Mouse (Mus musculus) cerebellum, adult 2 months (tissue): Measurements from ENCODE around the gene Inpp4b. TPM values are rescaled to one million over a fixed set of nuclear protein-coding genes. Genes with fewer than 3 reads are reported as not detected.

Source experiments
- DNase-seq, 2 experiments: peaks; one replicate each; pipeline ENCODE4 v3.0.0; 2021
- H3K27ac ChIP-seq: fragments of 200-500 bp; 2 replicates; pipeline ENCODE4 v1.5.1; 2012; ENCODE audit warnings: low read length, control low read depth, inconsistent platforms; ENCODE audit not compliant: insufficient read depth
- H3K27me3 ChIP-seq: fragments of 200-500 bp; 2 replicates; pipeline ENCODE4 v1.6.1; 2012; ENCODE audit warnings: inconsistent platforms, mild to moderate bottlenecking, low read length, moderate library complexity; ENCODE audit not compliant: control insufficient read depth, insufficient read depth
- H3K4me1 ChIP-seq: fragments of 200-500 bp; 2 replicates; pipeline ENCODE4 v1.6.1; 2011; ENCODE audit warnings: low read length; ENCODE audit not compliant: control insufficient read depth, insufficient read depth
- H3K4me3 ChIP-seq: fragments of 200-500 bp; replicated peaks from 2 replicates; pipeline ENCODE3; 2011; ENCODE audit warnings: mild to moderate bottlenecking, low read depth, low read length, control low read depth; ENCODE audit not compliant: insufficient read depth
- CTCF ChIP-seq: fragments of 200-500 bp; IDR thresholded peaks from 2 replicates; pipeline ENCODE4 v1.5.1; 2011; ENCODE audit warnings: low read depth, mild to moderate bottlenecking, control low read depth, low read length, moderate library complexity, borderline replicate concordance; ENCODE audit not compliant: insufficient read depth
- POLR2A ChIP-seq: fragments of 200-500 bp; IDR thresholded peaks from 2 replicates; pipeline ENCODE4 v1.6.1; 2011; ENCODE audit warnings: low read length, control low read depth, borderline replicate concordance; ENCODE audit not compliant: insufficient read depth
- WGBS: fragments of 180-500 bp; shearing (Covaris S2); methylation state at CpG from one replicate; pipeline ENCODE4 v1.1.7; 2018; 5-methylcytosine and 5-hydroxymethylcytosine counted together
- polyA plus RNA-seq: library from polyadenylated mRNA; depleted of rRNA; stranded (reverse); fragments of >200 nt; gene quantifications from 2 replicates; pipeline ENCODE4 v1.2.3, GENCODE M21; 2012

Gene Inpp4b
- polyA plus RNA-seq, 1 experiment = 11.8 TPM

DNA sequence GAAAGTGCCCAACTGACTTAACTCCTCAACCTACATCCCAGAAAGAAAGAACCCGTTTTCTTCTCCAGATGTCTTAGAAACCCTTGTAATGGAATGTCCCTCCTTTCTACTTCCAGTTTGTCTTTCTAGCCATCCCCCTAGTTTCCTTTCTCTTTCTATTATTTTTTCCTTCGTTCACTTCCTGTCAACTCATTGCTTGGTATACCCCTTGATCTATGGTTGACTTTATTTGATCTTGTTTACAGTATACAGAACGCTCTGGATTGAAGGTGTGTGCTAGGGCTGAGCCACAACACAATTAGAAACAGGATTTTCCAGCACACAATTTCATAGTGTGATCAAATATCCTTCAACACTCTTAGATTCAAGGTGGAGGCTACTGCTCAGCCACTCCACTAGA, 400.7 kb downstream of the Inpp4b start:
- Histone ChIP-seq H3K4me1 (no peaks in the 10 kb centered on the region), H3K27ac (no peak overlapping the region), H3K27me3 (no peaks in the 10 kb centered on the region), H3K4me3 (no peak overlapping the region)
- TF ChIP-seq POLR2A = no peak
- TF ChIP-seq CTCF = no peak
- no peak for DNase-seq
- 86% methylated on average over 3 of the region's 3 CpGs for WGBS

DNA sequence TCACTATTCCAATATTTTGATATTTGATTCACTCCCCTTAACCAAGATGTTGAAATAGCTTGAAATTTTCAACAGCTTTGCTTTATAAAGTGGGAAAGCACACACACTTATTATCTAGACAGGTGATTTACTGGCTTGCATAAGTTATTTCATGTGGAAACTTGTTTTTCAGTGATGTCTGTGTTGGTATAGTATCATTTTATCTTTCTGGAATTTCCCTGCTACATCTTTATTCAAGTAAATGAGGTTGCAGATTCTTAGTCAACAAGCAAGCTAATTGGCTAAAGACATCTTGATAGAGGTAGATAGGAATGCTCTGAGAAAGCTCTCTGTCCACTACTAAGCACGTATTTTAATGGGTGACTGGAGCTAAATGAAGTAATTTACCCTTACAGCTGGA, 403.1 kb downstream of the Inpp4b start:
- no peak for DNase-seq
- no peaks in the 10 kb centered on the region for H3K4me1 ChIP-seq
- no peak for TF ChIP-seq CTCF
- TF ChIP-seq POLR2A = no peak
- no peak overlapping the region for H3K27ac ChIP-seq
- WGBS = 73% methylated on average over 1 of the region's 1 CpGs
- H3K27me3 ChIP-seq = no peaks in the 10 kb centered on the region
- H3K4me3 ChIP-seq = no peak overlapping the region

DNA sequence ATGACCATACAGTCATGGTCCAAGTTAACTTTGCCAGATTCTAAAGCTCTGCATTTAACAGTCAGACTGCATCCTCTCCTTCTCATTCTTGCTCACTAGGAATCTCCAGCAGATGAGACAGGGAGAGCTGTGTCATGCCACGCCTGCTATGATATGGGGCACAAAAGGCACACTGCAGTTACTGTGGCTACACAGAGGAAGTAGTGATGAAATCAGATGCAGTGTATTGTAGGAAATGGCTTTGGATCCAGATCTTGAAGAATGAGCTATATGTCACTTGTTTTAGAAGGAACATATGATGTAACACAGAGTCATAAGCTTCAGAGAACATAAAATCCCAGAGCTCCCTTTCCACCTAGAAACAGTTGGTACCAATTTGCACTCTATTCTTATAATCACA, 408.8 kb downstream of the Inpp4b start:
- 93% methylated on average over 1 of the region's 1 CpGs for WGBS
- Histone ChIP-seq H3K4me3 (no peak overlapping the region), H3K4me1 (no peaks in the 10 kb centered on the region), H3K27me3 (no peaks in the 10 kb centered on the region), H3K27ac (no peak overlapping the region)
- TF ChIP-seq POLR2A = no peak
- TF ChIP-seq CTCF = no peak
- DNase-seq = no peak

DNA sequence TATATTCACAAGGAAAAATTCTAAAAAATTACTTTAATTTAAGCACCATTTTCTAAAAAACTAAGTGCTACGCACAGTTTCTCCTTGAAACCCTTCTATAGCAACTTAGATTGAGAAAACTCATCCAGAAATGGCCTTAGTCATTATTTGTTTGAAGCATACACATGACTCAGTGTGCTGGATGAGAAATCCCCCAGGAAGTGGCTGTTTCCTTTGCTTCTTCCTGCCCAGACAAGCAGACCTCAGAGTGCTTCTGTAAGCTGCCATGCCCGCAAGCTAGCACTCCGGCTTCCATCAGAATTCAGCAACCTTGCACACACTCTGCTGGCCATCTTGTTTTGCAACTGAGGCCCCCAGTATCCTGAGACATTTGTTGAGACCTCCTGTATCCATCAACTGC, 414.3 kb downstream of the Inpp4b start:
- no peak for TF ChIP-seq POLR2A
- TF ChIP-seq CTCF = no peak
- no peaks in the 10 kb centered on the region for H3K27me3 ChIP-seq
- WGBS = 96% methylated on average over 3 of the region's 3 CpGs

DNA sequence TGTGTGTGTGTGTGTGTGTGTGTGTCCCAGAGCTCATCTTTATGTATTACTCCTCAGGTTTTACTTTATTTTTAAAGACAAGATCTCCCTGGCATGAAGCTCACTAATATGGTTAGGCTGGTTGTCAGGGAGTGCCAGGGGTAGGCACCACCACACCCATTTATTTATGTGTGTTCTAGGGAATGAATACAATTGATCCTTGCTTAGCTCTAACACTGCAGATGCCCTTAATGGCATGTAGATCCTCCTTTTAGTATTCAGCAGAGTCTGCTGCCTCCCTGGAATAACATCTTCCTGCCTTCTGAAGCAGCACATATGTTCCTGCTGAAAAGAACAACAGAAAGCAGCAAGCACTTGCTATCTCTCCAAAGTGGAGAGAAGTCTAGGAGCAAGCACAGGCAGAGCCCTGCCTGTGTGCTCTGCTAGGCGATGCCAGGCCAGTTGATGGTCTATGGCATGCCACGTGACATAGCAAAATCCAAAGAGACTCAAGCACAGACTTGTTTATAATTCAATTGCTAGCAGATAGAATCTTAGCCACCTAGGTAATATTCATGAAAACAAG, 415.3 kb downstream of the Inpp4b start:
- Histone ChIP-seq H3K27me3 (no peaks in the 10 kb centered on the region), H3K4me3 (no peak overlapping the region), H3K27ac (no peak overlapping the region), H3K4me1 (no peaks in the 10 kb centered on the region)
- no peak for TF ChIP-seq CTCF
- no peak for DNase-seq
- 91% methylated on average over 2 of the region's 2 CpGs for WGBS

More for the DNA sequence above, 414.3 kb downstream of the Inpp4b start:
- H3K4me1 ChIP-seq = no peaks in the 10 kb centered on the region
- DNase-seq = no peak
- no peak overlapping the region for H3K27ac ChIP-seq
- no peak overlapping the region for H3K4me3 ChIP-seq

DNA sequence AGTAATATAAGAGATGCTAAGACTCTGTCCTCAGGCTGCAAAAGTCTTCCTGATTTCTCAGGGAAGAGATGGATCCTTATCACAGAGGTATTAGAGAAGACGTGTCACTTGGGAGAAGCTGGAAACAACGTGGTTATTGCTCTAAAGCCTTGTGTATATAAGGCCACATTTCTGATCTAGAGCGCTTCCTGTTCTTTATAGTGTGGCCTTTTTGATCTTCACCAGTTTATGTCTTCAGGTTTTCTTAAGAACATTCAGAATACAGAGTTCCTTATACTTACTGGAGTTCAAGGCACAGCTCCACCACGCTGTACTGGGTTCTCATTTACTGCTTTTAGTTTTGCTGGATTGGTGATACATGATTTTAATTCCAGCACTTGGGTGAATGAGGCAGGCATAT, 419.1 kb downstream of the Inpp4b start:
- 88% methylated on average over 4 of the region's 4 CpGs for WGBS
- no peak for DNase-seq
- no peak overlapping the region for H3K4me3 ChIP-seq
- no peaks in the 10 kb centered on the region for H3K4me1 ChIP-seq
- no peak for TF ChIP-seq POLR2A
- no peak for TF ChIP-seq CTCF
- H3K27me3 ChIP-seq = no peaks in the 10 kb centered on the region
- H3K27ac ChIP-seq = no peak overlapping the region

DNA sequence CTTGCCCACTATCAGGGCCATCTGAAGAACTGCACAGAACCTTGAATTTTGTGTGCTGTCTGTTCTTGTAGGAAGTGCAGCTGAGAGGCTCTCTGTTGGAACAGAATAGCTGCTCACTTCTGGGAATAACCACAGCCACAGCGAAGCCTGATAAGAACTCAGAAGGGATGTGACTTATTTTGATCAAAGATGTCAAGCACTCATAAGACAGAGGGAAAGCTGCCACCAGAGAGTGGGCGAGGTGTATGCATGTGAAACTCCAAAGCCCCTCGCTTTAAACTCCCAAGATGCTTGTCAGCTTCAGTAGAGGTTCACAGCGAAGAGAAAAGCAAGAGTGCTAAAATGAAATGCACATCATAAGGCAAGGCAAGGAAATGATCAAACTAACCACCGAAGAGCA, 423.7 kb downstream of the Inpp4b start:
- DNase-seq = no peak
- Histone ChIP-seq H3K27ac (no peak overlapping the region), H3K4me1 (no peaks in the 10 kb centered on the region), H3K4me3 (no peak overlapping the region), H3K27me3 (no peaks in the 10 kb centered on the region)
- WGBS = 92% methylated on average over 5 of the region's 5 CpGs
- TF ChIP-seq CTCF (no peak), POLR2A (no peak)

DNA sequence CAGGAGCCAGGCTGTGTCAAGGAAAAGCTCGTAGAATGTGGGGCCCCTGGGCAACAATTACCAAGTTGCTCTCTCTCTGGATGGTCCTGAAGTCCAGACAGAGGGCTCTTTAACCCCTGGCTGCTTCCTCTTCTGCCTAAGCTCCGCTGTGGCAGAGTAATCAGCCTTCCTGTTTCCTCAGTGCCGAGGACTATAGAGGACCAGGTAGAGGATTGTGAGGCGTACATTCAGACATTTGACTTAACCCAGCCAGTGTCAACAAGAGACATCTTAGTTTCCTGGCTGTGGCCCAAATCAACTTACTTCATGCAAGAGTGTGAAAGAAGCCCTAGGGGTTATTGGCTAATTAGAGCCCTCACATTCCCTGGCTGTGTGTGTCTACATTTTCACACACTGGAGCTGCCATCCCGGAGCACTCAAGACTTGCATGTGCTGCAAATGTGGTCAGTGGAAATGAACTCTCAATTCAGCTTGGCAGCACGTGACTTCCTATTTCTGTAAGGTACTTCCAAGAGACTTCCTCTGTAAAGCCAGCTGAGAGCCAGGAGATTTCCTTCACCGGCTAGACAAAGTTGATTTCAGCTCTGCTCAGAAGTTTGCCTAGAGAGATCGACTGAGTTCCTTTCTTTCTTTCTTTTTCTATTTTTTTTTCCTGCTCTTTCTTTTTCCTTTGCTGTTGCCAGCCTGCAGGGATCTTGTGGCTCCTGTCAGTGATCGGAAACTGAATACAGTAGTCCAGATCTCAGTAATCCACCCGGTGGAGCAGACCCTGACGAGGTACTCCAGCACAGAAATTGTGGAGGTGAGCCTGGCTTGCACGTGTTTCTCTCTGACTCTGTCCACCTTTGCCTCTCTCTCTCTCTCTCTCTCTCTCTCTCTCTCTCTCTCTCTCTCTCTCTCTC, 425.3 kb downstream of the Inpp4b start:
- TF ChIP-seq CTCF = no peak
- TF ChIP-seq POLR2A = no peak
- Histone ChIP-seq H3K4me1 (no peaks in the 10 kb centered on the region), H3K4me3 (no peak overlapping the region), H3K27ac (no peak overlapping the region), H3K27me3 (no peaks in the 10 kb centered on the region)
- DNase-seq = peak; percentile 10 to 16
- 41% methylated on average over 12 of the region's 12 CpGs for WGBS
